Mouse (Mus musculus) heart, embryonic 16.5 days (tissue): ENCODE measurements at regions not wholly inside any gene's neighbourhood (a gene's known extent, or its start where the extent isn't known, plus 50 kb on each side); places are given as distances from the start of the nearest gene placed in this dataset.

Experiments used
- ATAC-seq: fragments of 200-750 bp; cut with Nextera tagmentation; replicated peaks from 2 replicates; pipeline ENCODE4 v1.8.0; 2017; ENCODE audit warnings: moderate number of reproducible peaks; ENCODE audit not compliant: insufficient read depth, low FRiP score; ENCODE audit errors: extremely low read depth
- H3K27ac ChIP-seq: fragments of 300-500 bp; sonication (generic); 2 replicates; pipeline ENCODE4 v1.5.1; 2014; ENCODE audit warnings: mild to moderate bottlenecking, low read length, control low read depth, moderate library complexity
- H3K27me3 ChIP-seq: fragments of 300-500 bp; sonication (generic); 2 replicates; pipeline ENCODE4 v1.6.1; 2014; ENCODE audit warnings: low read length, mixed read lengths; ENCODE audit not compliant: control insufficient read depth, insufficient read depth
- H3K36me3 ChIP-seq: fragments of 300-500 bp; sonication (generic); 2 replicates; pipeline ENCODE4 v1.6.1; 2014; ENCODE audit not compliant: control insufficient read depth, insufficient read depth
- H3K4me1 ChIP-seq: fragments of 300-500 bp; sonication (generic); 2 replicates; pipeline ENCODE4 v1.6.1; 2014; ENCODE audit warnings: low read length, mixed read lengths; ENCODE audit not compliant: control insufficient read depth, insufficient read depth
- H3K4me2 ChIP-seq: fragments of 300-500 bp; sonication (generic); 2 replicates; pipeline ENCODE4 v1.6.1; 2014; ENCODE audit warnings: low read depth, mild to moderate bottlenecking, control low read depth, low read length
- H3K4me3 ChIP-seq: fragments of 300-500 bp; sonication (generic); 2 replicates; pipeline ENCODE4 v1.5.1; 2014; ENCODE audit warnings: mild to moderate bottlenecking, control low read depth, low read length
- H3K9ac ChIP-seq: fragments of 300-500 bp; sonication (generic); 2 replicates; pipeline ENCODE4 v1.6.1; 2014; ENCODE audit warnings: low read length, control low read depth
- H3K9me3 ChIP-seq: fragments of 300-500 bp; sonication (generic); replicated peaks from 2 replicates; pipeline ENCODE4 v1.6.1; 2016; ENCODE audit warnings: low read length; ENCODE audit not compliant: control insufficient read depth
- WGBS: fragments of 180-500 bp; shearing (Covaris S2); extraction: QIAGEN DNeasy Blood & Tissue Kit; methylation state at CpG from one replicate; pipeline ENCODE4 v1.1.7; 2014; 5-methylcytosine and 5-hydroxymethylcytosine counted together

- Histone ChIP-seq H3K36me3 (no peaks in the 10 kb centered on the region), H3K4me3 (no peak overlapping the region), H3K9me3 (no peaks in the 10 kb centered on the region), H3K9ac (no peak overlapping the region), H3K27ac (no peak overlapping the region), H3K4me2 (no peak overlapping the region), H3K27me3 (no peaks in the 10 kb centered on the region), H3K4me1 (no peaks in the 10 kb centered on the region)
- ATAC-seq, result no peak
- 83% methylated on average over 2 of the region's 2 CpGs for WGBS
Observed at GRCm38 (mm10) chr1:52324356-52324755, 91.3 kb upstream of the Gls start.

GRCm38 (mm10) chr1:52312076-52312633 is 79.1 kb upstream of the Gls start:
- H3K4me1 ChIP-seq, result no peaks in the 10 kb centered on the region
- H3K4me2 ChIP-seq, result no peak overlapping the region
- no peak overlapping the region for H3K27ac ChIP-seq
- no peak for ATAC-seq
- WGBS, result 79% methylated on average over 3 of the region's 3 CpGs
- H3K27me3 ChIP-seq, result no peaks in the 10 kb centered on the region
- H3K36me3 ChIP-seq, result no peaks in the 10 kb centered on the region
- no peak overlapping the region for H3K9ac ChIP-seq
- no peaks in the 10 kb centered on the region for H3K9me3 ChIP-seq
- H3K4me3 ChIP-seq, result no peak overlapping the region

DNA sequence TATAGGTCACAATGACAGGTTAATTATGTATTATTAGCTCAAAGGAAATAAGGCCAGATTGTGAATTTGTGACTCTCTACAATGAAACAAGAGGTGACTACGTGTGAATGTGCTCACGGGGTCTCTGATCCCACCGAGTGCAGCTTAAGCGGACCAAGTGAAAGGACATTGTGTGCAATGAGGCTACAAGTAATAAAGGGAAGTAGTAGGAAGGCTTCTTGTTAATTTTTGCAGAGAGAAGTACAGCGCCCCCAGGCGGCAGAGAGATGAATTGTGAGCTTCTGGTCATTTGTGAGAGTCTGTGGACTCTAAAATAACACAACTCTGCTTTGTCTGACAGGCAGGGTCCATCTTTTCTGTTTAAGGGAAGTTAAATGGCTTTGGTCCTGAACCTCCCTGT is 73.9 kb upstream of the Gls start:
- H3K27ac ChIP-seq, result no peak overlapping the region
- ATAC-seq, result no peak
- no peak overlapping the region for H3K4me3 ChIP-seq
- H3K9me3 ChIP-seq, result no peaks in the 10 kb centered on the region
- H3K27me3 ChIP-seq, result no peaks in the 10 kb centered on the region
- H3K4me1 ChIP-seq, result 0 out of 2 replicates have a peak, but pooled peaks cover 2% of the 10 kb centered on the region
- H3K4me2 ChIP-seq, result no peak overlapping the region
- H3K36me3 ChIP-seq, result no peaks in the 10 kb centered on the region
- WGBS, result 63% methylated on average over 6 of the region's 6 CpGs
- no peak overlapping the region for H3K9ac ChIP-seq

- no peaks in the 10 kb centered on the region for H3K27me3 ChIP-seq
- H3K9ac ChIP-seq, result no peak overlapping the region
- H3K9me3 ChIP-seq, result no peaks in the 10 kb centered on the region
- H3K4me2 ChIP-seq, result no peak overlapping the region
- WGBS, result 80% methylated on average over 18 of the region's 18 CpGs
- no peak overlapping the region for H3K4me3 ChIP-seq
- H3K36me3 ChIP-seq, result no peaks in the 10 kb centered on the region
- 0 out of 2 replicates have a peak, but pooled peaks cover 2% of the 10 kb centered on the region for H3K4me1 ChIP-seq
- H3K27ac ChIP-seq, result no peak overlapping the region
- ATAC-seq, result no peak
Observed at GRCm38 (mm10) chr1:52305679-52306632, 72.9 kb upstream of the Gls start.

DNA sequence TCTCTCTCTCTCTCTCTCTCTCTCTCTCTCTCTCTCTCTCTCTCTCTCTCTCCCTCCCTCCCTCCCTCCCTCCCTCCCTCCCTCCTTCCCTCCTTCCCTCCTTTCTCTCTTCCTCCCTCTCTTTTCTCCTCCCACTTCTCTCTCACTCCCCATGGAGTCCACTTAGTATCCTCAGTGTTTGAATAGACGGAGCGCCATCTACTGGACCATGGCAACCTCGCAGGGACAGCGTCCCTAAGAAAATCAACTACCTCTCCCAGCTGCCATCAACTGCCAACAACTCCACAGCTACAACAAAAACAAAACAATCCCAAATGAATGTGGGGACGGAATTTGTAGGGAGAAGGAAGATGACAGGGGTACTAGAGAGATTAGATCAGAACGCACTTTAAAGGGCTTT is 69.5 kb upstream of the Gls start:
- 5% methylated on average over 6 of the region's 6 CpGs for WGBS
- H3K4me3 ChIP-seq, result no peak overlapping the region
- H3K9ac ChIP-seq, result no peak overlapping the region
- no peaks in the 10 kb centered on the region for H3K36me3 ChIP-seq
- H3K4me2 ChIP-seq, result peak overlapping the region; percentile 34
- H3K9me3 ChIP-seq, result no peaks in the 10 kb centered on the region
- 0 out of 2 replicates have a peak, but pooled peaks cover 2% of the 10 kb centered on the region for H3K4me1 ChIP-seq
- no peak for ATAC-seq
- H3K27ac ChIP-seq, result no peak overlapping the region
- no peaks in the 10 kb centered on the region for H3K27me3 ChIP-seq

GRCm38 (mm10) chr1:52301266-52301665 is 68.2 kb upstream of the Gls start:
- H3K4me2 ChIP-seq, result no peak overlapping the region
- H3K9ac ChIP-seq, result no peak overlapping the region
- H3K4me1 ChIP-seq, result 0 out of 2 replicates have a peak, but pooled peaks cover 2% of the 10 kb centered on the region
- H3K36me3 ChIP-seq, result no peaks in the 10 kb centered on the region
- H3K27me3 ChIP-seq, result no peaks in the 10 kb centered on the region
- no peak for ATAC-seq
- 56% methylated on average over 2 of the region's 2 CpGs for WGBS
- H3K9me3 ChIP-seq, result no peaks in the 10 kb centered on the region
- H3K4me3 ChIP-seq, result no peak overlapping the region
- no peak overlapping the region for H3K27ac ChIP-seq

GRCm38 (mm10) chr1:52299559-52299958 is 66.5 kb upstream of the Gls start:
- Histone ChIP-seq H3K9ac (no peak overlapping the region), H3K4me1 (0 out of 2 replicates have a peak, but pooled peaks cover 2% of the 10 kb centered on the region), H3K4me2 (no peak overlapping the region), H3K27me3 (no peaks in the 10 kb centered on the region), H3K27ac (no peak overlapping the region), H3K9me3 (no peaks in the 10 kb centered on the region), H3K36me3 (no peaks in the 10 kb centered on the region), H3K4me3 (no peak overlapping the region)
- no peak for ATAC-seq
- WGBS, result 51% methylated on average over 7 of the region's 7 CpGs

GRCm38 (mm10) chr1:52298336-52298735 is 65.3 kb upstream of the Gls start:
- no peak overlapping the region for H3K27ac ChIP-seq
- no peaks in the 10 kb centered on the region for H3K36me3 ChIP-seq
- H3K27me3 ChIP-seq, result no peaks in the 10 kb centered on the region
- no peaks in the 10 kb centered on the region for H3K9me3 ChIP-seq
- no peak overlapping the region for H3K9ac ChIP-seq
- WGBS, result 59% methylated on average over 5 of the region's 5 CpGs
- no peak overlapping the region for H3K4me3 ChIP-seq
- H3K4me1 ChIP-seq, result 0 out of 2 replicates have a peak, but pooled peaks cover 2% of the 10 kb centered on the region
- no peak for ATAC-seq
- H3K4me2 ChIP-seq, result no peak overlapping the region

- no peaks in the 10 kb centered on the region for H3K4me1 ChIP-seq
- no peak overlapping the region for H3K9ac ChIP-seq
- no peak for ATAC-seq
- 39% methylated on average over 2 of the region's 2 CpGs for WGBS
- H3K27ac ChIP-seq, result no peak overlapping the region
- H3K4me3 ChIP-seq, result no peak overlapping the region
- H3K9me3 ChIP-seq, result no peaks in the 10 kb centered on the region
- H3K27me3 ChIP-seq, result no peaks in the 10 kb centered on the region
- no peaks in the 10 kb centered on the region for H3K36me3 ChIP-seq
- no peak overlapping the region for H3K4me2 ChIP-seq
Observed at GRCm38 (mm10) chr1:52296178-52296577, 63.1 kb upstream of the Gls start.
